Comparison of ENCODE assay signal across 13 mouse cellular contexts in the genomic region with DNA sequence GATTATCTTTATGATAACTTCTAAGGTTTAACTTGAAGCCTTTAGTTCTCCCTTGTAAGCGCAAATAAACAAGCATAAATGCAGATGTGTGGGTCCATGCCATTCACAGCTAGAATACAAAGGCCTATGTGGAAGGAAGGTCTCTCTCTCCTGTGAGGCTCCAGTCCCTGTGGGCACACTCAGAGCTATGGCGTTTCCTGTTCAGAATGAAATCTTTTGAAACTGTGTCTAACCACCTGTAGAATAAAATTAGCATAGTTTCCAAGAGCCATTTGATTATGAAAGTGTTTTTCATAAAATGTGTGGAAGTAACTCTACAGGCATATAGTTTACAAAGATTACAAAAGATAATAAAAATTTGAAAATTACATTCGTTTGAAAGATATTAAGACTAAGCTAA.
"Had no signal": no experiment of that assay in that cellular context is flagged by ENCODE, and none has a peak within 500 bp of the region (broad histone marks: within the 10 kb centered on the region; RNA-seq: fewer than 3 reads in every experiment).

No protein-coding gene starts in this region.

- H3K4me2 ChIP-seq: limb, embryonic 15.5 days; liver, embryonic 12.5 days; lung, embryonic 14.5 days; midbrain, embryonic 15.5 days; neural tube, embryonic 13.5 days had no signal

- H3K9me3 ChIP-seq: limb, embryonic 15.5 days; liver, embryonic 12.5 days; midbrain, embryonic 10.5 days; midbrain, embryonic 15.5 days; neural tube, embryonic 13.5 days had no signal

- H3K4me3 ChIP-seq: left cerebral cortex, adult 2 months; limb, embryonic 15.5 days; liver, embryonic 12.5 days; midbrain, embryonic 10.5 days; midbrain, embryonic 15.5 days; neural tube, embryonic 13.5 days had no signal

- DNase-seq: kidney, adult 18-20 months; kidney, postnatal 10 days; kidney, postnatal 4 days; lung, embryonic 14.5 days; lung, postnatal 10 days; lung, postnatal 4 days; retina, postnatal 1 day had no signal

- H3K27me3 ChIP-seq: limb, embryonic 15.5 days; liver, embryonic 12.5 days; midbrain, embryonic 15.5 days; neural tube, embryonic 13.5 days had no signal

- H3K27ac ChIP-seq: left cerebral cortex, adult 2 months; limb, embryonic 15.5 days; liver, embryonic 12.5 days; midbrain, embryonic 10.5 days; midbrain, embryonic 15.5 days; neural tube, embryonic 13.5 days had no signal

- ATAC-seq: liver, embryonic 12.5 days; midbrain, embryonic 15.5 days had no signal

- H3K9ac ChIP-seq: limb, embryonic 15.5 days; liver, embryonic 12.5 days; lung, embryonic 14.5 days; midbrain, embryonic 15.5 days; neural tube, embryonic 13.5 days had no signal

- H3K4me1 ChIP-seq: limb, embryonic 15.5 days; midbrain, embryonic 10.5 days; midbrain, embryonic 15.5 days; neural tube, embryonic 13.5 days had no signal
